Mouse (Mus musculus): ENCODE results near the gene Ppp2r5b. TPM values are rescaled to one million over a fixed set of nuclear protein-coding genes. Genes with fewer than 3 reads are reported as not detected.

Ppp2r5b gene
- total RNA-seq, 4 experiments from 2014 or later: 32.9 to 35.9 (median 34.4) TPM

GRCm38 (mm10) chr19:6236842-6237241 is 1.2 kb upstream of the Ppp2r5b start:
- no peak for DNase-seq (ENCODE audit: low spot score)

GRCm38 (mm10) chr19:6236053-6236441 is 375 bp upstream of the Ppp2r5b start:
- peak; percentile 93 for DNase-seq (ENCODE audit: low spot score)

- DNase-seq (ENCODE audit: low spot score): no peak
Observed at GRCm38 (mm10) chr19:6234337-6235083, 1.2 kb downstream of the Ppp2r5b start.

- no peak for DNase-seq (ENCODE audit: low spot score)
Observed at GRCm38 (mm10) chr19:6233647-6234046, 2.0 kb downstream of the Ppp2r5b start.

GRCm38 (mm10) chr19:6231036-6231435 is 4.6 kb downstream of the Ppp2r5b start:
- DNase-seq (ENCODE audit: low spot score): no peak

- DNase-seq (ENCODE audit: low spot score): no peak
Observed at GRCm38 (mm10) chr19:6230411-6230810, 5.3 kb downstream of the Ppp2r5b start.

- no peak for DNase-seq (ENCODE audit: low spot score)
Observed at GRCm38 (mm10) chr19:6227864-6228263, 7.8 kb downstream of the Ppp2r5b start.

GRCm38 (mm10) chr19:6226763-6227162 is 8.9 kb downstream of the Ppp2r5b start:
- DNase-seq (ENCODE audit: low spot score): no peak

- DNase-seq (ENCODE audit: low spot score): no peak
Observed at GRCm38 (mm10) chr19:6226135-6226534, 9.5 kb downstream of the Ppp2r5b start, which contains the start of gene Gpha2. Gene Gpha2, plus strand, starts transcription at chr19:6226380.

GRCm38 (mm10) chr19:6218606-6219005 is 17.1 kb downstream of the Ppp2r5b start:
- DNase-seq (ENCODE audit: low spot score): no peak

GRCm38 (mm10) chr19:6216046-6216705 is 19.5 kb downstream of the Ppp2r5b start:
- DNase-seq (ENCODE audit: low spot score): no peak

- DNase-seq (ENCODE audit: low spot score): no peak
Observed at GRCm38 (mm10) chr19:6206716-6207115, 29.0 kb downstream of the Ppp2r5b start.

- no peak for DNase-seq (ENCODE audit: low spot score)
Observed at GRCm38 (mm10) chr19:6204265-6204664, 31.4 kb downstream of the Ppp2r5b start.

GRCm38 (mm10) chr19:6184131-6184530 is 51.5 kb downstream of the Ppp2r5b start, which contains the start of gene Majin:
Gene Majin, plus strand, starts transcription at chr19:6184388.
- DNase-seq (ENCODE audit: low spot score): no peak

GRCm38 (mm10) chr19:6182534-6182933 is 53.1 kb downstream of the Ppp2r5b start:
- DNase-seq (ENCODE audit: low spot score): no peak

- DNase-seq (ENCODE audit: low spot score): no peak
Observed at GRCm38 (mm10) chr19:6181629-6182028, 54.0 kb downstream of the Ppp2r5b start.

GRCm38 (mm10) chr19:6178775-6179174 is 56.9 kb downstream of the Ppp2r5b start:
- DNase-seq (ENCODE audit: low spot score): no peak

Small RNA genes within 50 kb of the gene (microRNA-seq; reads per million reads assigned to microRNA genes)
- gene Mir192 (37.0 reads per million, percentile 45 among the genes with 10 or more reads in this experiment), gene Mir194-2 (29.4 reads per million, percentile 43 among the genes with 10 or more reads in this experiment)

Other genes with a start within 250 kb of the Ppp2r5b start
- not detected for gene Slc22a20, start 249.7 kb downstream of the Ppp2r5b start, total RNA-seq (2022)
- 10 to 100 TPM; 28.2 to 43.0 (median 35.8) TPM for gene Capn1, start 220.0 kb downstream of the Ppp2r5b start, total RNA-seq (2022)
- gene Syvn1, start 189.3 kb downstream of the Ppp2r5b start, total RNA-seq (2022): 10 to 100 TPM; 18.9 to 21.7 (median 21.4) TPM
- 10 to 100 TPM; 33.7 to 44.8 (median 40.9) TPM for gene Mrpl49, start 178.1 kb downstream of the Ppp2r5b start, total RNA-seq (2022)
- 100 to 1,000 TPM; 526 to 624 (median 583) TPM for gene Fau, start 178.0 kb downstream of the Ppp2r5b start, total RNA-seq (2022)
- gene Znhit2, start 174.7 kb downstream of the Ppp2r5b start, total RNA-seq (2022): 10 to 100 TPM; 11.8 to 14.1 (median 13.0) TPM
- 1 to 10 TPM; 3.1 to 3.9 (median 3.2) TPM for gene Tm7sf2, start 167.5 kb downstream of the Ppp2r5b start, total RNA-seq (2022)
- gene Vps51, start 158.6 kb downstream of the Ppp2r5b start, total RNA-seq (2022): 10 to 100 TPM; 18.3 to 23.7 (median 21.1) TPM
- gene Tmem262, start 155.8 kb downstream of the Ppp2r5b start, total RNA-seq (2022): not detected
- gene Gm28374, start 153.6 kb downstream of the Ppp2r5b start, total RNA-seq (2022): not detected
- gene Zfpl1, start 150.9 kb downstream of the Ppp2r5b start, total RNA-seq (2022): 10 to 100 TPM; 15.4 to 20.8 (median 17.4) TPM
- gene Cdca5, start 150.9 kb downstream of the Ppp2r5b start, total RNA-seq (2022): under 1 TPM in 1 of 4 experiments, not detected in 3; 0.16 TPM
- gene AC131692.1, start 141.5 kb downstream of the Ppp2r5b start, total RNA-seq (2022): not detected
- gene Naaladl1, start 130.1 kb downstream of the Ppp2r5b start, total RNA-seq (2022): not detected
- 10 to 100 TPM in 1 of 4 experiments, 1 to 10 TPM in 3; 8.0 to 10.4 (median 9.0) TPM for gene Sac3d1, start 117.2 kb downstream of the Ppp2r5b start, total RNA-seq (2022)
- gene Snx15, start 107.6 kb downstream of the Ppp2r5b start, total RNA-seq (2022): 10 to 100 TPM; 14.8 to 18.0 (median 15.6) TPM
- gene Batf2, start 94.9 kb downstream of the Ppp2r5b start, total RNA-seq (2022): 1 to 10 TPM in 1 of 4 experiments, under 1 TPM in 3; 0.31 to 1.4 (median 0.43) TPM
- gene Arl2, start 94.3 kb downstream of the Ppp2r5b start, total RNA-seq (2022): 10 to 100 TPM; 77.6 to 82.7 (median 79.4) TPM
- not detected for gene Majin, start 51.5 kb downstream of the Ppp2r5b start, total RNA-seq (2022)
- not detected for gene Gpha2, start 9.5 kb downstream of the Ppp2r5b start, total RNA-seq (2022)
- gene Atg2a, start 5.8 kb upstream of the Ppp2r5b start, total RNA-seq (2022): 10 to 100 TPM; 22.3 to 28.0 (median 25.8) TPM
- gene Ehd1, start 40.9 kb upstream of the Ppp2r5b start, total RNA-seq (2022): 10 to 100 TPM; 88.7 to 99.1 (median 92.3) TPM
- 10 to 100 TPM; 14.7 to 17.1 (median 15.4) TPM for gene Cdc42bpg, start 70.6 kb upstream of the Ppp2r5b start, total RNA-seq (2022)
- 10 to 100 TPM in 3 of 4 experiments, 1 to 10 TPM in 1; 10.0 to 16.0 (median 12.3) TPM for gene Men1, start 99.1 kb upstream of the Ppp2r5b start, total RNA-seq (2022)
- 10 to 100 TPM; 33.4 to 44.4 (median 34.7) TPM for gene Map4k2, start 105.3 kb upstream of the Ppp2r5b start, total RNA-seq (2022)
- gene Sf1, start 127.8 kb upstream of the Ppp2r5b start, total RNA-seq (2022): 100 to 1,000 TPM in 1 of 4 experiments, 10 to 100 TPM in 3; 84.3 to 103 (median 91.3) TPM
- 1,000 to 10,000 TPM; 1,301 to 1,379 (median 1,330) TPM for gene Pygm, start 148.5 kb upstream of the Ppp2r5b start, total RNA-seq (2022)
- 10 to 100 TPM; 31.2 to 51.0 (median 43.8) TPM for gene Rasgrp2, start 163.5 kb upstream of the Ppp2r5b start, total RNA-seq (2022)
- 1 to 10 TPM; 3.3 to 6.8 (median 4.1) TPM for gene Nrxn2, start 182.9 kb upstream of the Ppp2r5b start, total RNA-seq (2022)

All from heart, adult 8-10 months (tissue).